In genomic region chrX:42342951-42343879, GRCm38 (mm10) we compare ENCODE assay signal across 8 mouse cellular contexts.
DNase-seq lines count a peak whose midpoint lies in the region; ATAC-seq and TF ChIP-seq lines count a peak whose summit lies in the region.

No protein-coding gene starts in this region.

- H3K4me2 ChIP-seq in forebrain, embryonic 16.5 days (ENCODE audit: low read length) = peak overlapping the region; percentile 32

- peak overlapping the region; percentile 29 for H3K9ac ChIP-seq in forebrain, embryonic 16.5 days (replicated peaks; ENCODE audit: low read depth, low read length)

- peak; percentile 44; the same call in 1 of the 2 replicates for ATAC-seq in frontal cortex, adult (ENCODE audit: low TSS enrichment)
- peak; percentile 34 for ATAC-seq in G1E (ENCODE audit: extremely low read depth, insufficient number of reproducible peaks, low FRiP score, poor library complexity, severe bottlenecking)
- ATAC-seq in forebrain, embryonic 16.5 days = peak; percentile 86

- peak overlapping the region; percentile 75 for H3K27ac ChIP-seq in forebrain, embryonic 16.5 days (ENCODE audit: low read length)

- no peak for DNase-seq in frontal cortex, postnatal 36 days (ENCODE audit: low spot score in 2 of 2)
- DNase-seq in G1E (ENCODE audit: low spot score) = no peak
- peak; percentile 16 to 42 for DNase-seq in kidney, postnatal 4 days
- DNase-seq in neural tube, embryonic 10.5 days (ENCODE audit: extremely low spot score, low spot score) = peak; percentile 40
- no peak for DNase-seq in cerebellum, adult 9-10 months
- DNase-seq in cerebellum, adult 9-11 months = no peak

- no peak overlapping the region for H3K4me3 ChIP-seq in G1E (ENCODE audit: low read depth, low read length)
- no peak overlapping the region for H3K4me3 ChIP-seq in forebrain, embryonic 16.5 days (replicated peaks; ENCODE audit: low read length)

- peaks cover 12% of the 10 kb centered on the region for H3K27me3 ChIP-seq in G1E (ENCODE audit: insufficient read depth, low read length)
- H3K27me3 ChIP-seq in forebrain, embryonic 16.5 days (replicated peaks; ENCODE audit: control insufficient read depth, insufficient read depth, low read length) = no peaks in the 10 kb centered on the region

- no peaks in the 10 kb centered on the region for H3K9me3 ChIP-seq in G1E (replicated peaks)
- H3K9me3 ChIP-seq in forebrain, embryonic 16.5 days (ENCODE audit: control insufficient read depth, low read length) = no peaks in the 10 kb centered on the region

- no peak for TF ChIP-seq CTCF in G1E (IDR thresholded peaks at IDR 0.05; ENCODE audit: low read depth, low read length)

- H3K36me3 ChIP-seq in G1E (replicated peaks) = no peaks in the 10 kb centered on the region
- no peaks in the 10 kb centered on the region for H3K36me3 ChIP-seq in forebrain, embryonic 16.5 days (ENCODE audit: control insufficient read depth, insufficient read depth)

- no peaks in the 10 kb centered on the region for H3K4me1 ChIP-seq in G1E (ENCODE audit: insufficient read depth, low read depth, low read length)
- peaks cover 8% of the 10 kb centered on the region for H3K4me1 ChIP-seq in forebrain, embryonic 16.5 days (replicated peaks; ENCODE audit: control insufficient read depth, insufficient read depth, low read length)

- WGBS in forebrain, embryonic 16.5 days = 12% methylated on average over 16 of the region's 16 CpGs

Comparison
In these comparisons a context has a peak if more than half of its experiments do, and no peak if none do; other contexts are left out.
1. ATAC-seq: peak in every context shown above with its lines; median percentile 86 in forebrain, embryonic 16.5 days; 44 in frontal cortex, adult; 34 in G1E.
2. DNase-seq: peak in kidney, postnatal 4 days (2 of 2) and neural tube, embryonic 10.5 days (single experiment); none in frontal cortex, postnatal 36 days (0 of 2), G1E (single experiment), cerebellum, adult 9-10 months (single experiment) and cerebellum, adult 9-11 months (single experiment).